Mouse (Mus musculus) yolk sac, embryonic 10.5 days (tissue): Measurements from ENCODE around the gene Synpo2.

Experiments used
- DNase-seq: peaks from one replicate; pipeline ENCODE4 v3.0.0-alpha.2; 2017; ENCODE audit warnings: low spot score

Gene Synpo2

GRCm38 (mm10) chr3:123204658-123205057 lies 31.3 kb downstream of the Synpo2 start:
- peak; percentile 3 for DNase-seq

DNA sequence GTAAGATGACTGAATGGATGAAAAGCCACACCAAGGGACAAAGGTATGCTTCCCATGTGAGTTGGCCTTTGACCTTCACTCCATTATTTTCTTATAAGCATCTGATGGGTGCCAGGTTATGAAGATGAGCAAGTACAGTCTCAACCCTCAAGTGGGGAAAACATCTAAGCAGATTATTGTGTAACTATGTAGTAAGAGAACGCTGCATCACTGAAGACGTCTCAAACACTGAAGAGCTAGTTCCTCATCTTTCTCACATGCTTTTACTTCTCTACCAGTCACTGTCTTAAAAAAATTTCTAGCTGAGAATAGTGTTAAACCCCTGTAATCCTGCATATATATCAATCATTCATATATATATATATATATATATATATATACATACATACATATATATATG lies 34.2 kb downstream of the Synpo2 start:
- DNase-seq, result no peak

- no peak for DNase-seq
These were observed 42.2 kb downstream of the Synpo2 start for GRCm38 (mm10) chr3:123193740-123194139.

DNA sequence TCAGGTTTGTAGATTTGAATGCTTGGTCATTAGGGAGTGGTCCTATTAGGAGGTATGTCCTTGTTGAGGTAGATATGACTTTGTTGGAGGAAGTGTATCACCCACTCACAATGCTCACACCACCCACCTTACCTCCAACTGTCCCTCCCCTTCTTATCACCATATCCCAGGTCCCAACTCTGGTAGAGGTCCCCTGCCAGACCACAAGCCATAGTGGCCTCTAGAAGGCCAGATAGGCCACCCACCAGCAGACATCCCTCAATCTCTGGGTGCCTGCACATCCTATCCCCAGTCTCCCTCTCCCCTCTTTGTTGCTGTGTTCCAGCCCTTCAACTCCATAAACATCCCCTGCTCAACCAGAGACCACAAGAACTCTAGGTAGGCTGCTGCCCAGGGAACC lies 44.3 kb downstream of the Synpo2 start:
- DNase-seq, result no peak

DNA sequence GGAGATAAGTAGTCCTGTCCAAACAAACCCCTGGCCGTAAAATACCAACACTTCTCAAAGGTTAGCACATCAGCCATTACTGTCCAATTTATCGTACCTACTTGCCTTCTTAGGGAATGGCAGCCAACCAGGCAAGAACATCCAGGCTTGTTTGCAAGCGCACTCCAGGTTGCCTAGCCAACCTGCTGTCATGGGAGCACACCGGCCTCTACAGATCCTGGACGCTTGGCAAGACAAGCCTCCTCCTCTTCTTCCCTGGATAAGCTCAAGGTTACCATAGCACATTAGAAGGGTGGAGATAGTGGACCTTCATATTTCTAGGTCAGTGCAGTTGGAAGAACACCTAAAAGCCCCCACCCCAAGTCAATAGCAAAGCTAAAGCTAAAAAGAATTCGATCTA lies 45.6 kb downstream of the Synpo2 start:
- DNase-seq, result no peak

DNA sequence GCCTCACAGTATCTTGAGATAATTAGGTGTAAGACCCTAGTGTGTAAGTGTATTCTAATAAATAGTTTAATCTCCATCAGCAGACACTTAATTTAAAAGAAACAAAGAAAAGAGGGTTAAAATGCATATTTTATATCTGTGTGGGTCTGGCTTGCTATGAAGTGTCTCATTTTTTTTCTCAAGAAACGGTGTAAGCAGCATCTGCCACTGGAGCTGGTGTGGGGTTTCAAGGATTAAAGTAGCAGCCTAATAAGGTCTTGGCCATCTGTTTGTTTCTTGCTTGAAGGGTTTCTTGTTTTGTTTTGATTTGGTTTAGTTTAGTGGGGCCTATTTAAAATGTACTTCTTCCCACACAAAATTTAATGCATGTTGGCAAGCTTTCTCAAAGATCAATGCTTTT lies 46.1 kb downstream of the Synpo2 start:
- no peak for DNase-seq

DNA sequence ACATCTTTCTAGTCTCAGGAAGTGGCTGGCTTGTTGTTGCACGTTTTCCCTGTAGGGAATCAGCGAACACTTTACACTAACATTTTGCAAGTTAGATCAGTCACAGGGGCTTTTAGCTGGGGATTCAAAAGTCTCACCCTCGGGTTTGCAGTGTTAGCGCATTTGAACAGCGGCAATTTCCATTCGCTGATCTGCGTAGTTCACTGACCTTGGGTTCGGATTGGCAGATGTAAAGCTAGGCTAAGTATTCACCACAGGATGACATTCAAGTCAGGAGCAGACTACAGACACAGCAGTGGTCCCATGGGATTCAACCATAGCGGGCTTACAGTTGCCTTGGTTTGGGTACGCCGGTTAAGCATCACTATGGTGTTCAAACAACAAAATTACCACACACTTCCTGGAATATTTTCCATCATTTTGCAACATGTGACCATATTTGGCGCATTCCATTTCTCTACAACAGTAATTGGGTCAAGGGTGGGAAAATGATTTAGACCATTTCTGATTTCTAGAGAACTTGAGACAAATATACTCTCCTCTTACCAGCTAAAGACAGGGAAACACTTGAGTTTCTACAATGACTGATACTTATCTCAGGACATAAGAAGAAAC lies 47.2 kb downstream of the Synpo2 start:
- DNase-seq, result no peak

DNA sequence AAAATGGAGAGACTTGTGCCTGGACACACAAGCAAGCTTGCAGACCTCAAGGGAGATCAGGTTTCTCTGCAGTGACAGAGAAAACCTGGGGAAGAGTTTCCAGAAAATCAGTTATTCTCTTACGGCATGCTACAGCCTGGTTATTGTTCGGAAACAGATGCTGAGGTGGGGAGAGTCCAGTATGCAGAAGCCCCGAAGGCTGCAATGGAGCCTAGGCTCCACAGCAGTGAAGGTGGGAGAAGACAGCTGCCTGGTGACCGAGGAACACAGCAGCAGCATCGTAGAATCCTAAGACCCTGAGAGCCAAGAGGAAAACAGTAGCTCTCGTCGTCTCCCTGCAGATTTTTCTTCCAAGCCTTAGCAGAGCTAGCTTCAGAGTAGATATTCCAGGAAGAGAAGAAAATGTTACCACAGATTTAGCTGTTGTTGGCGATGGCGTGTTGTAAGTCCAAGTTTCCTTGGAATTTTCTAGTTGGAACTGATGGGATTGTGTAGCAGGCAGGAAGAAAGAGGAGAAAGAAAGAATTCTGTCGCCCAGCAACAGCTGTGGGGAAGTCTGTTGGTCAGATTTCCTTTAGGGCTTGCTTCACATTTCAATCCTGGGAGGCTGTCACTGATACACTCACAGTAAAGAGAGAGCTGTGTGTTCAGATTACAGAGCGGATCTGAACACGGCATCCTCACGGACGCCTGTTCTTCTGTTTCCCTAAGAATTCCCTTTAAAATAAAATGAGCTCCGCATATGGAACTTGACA lies 48.4 kb downstream of the Synpo2 start:
- no peak for DNase-seq

DNA sequence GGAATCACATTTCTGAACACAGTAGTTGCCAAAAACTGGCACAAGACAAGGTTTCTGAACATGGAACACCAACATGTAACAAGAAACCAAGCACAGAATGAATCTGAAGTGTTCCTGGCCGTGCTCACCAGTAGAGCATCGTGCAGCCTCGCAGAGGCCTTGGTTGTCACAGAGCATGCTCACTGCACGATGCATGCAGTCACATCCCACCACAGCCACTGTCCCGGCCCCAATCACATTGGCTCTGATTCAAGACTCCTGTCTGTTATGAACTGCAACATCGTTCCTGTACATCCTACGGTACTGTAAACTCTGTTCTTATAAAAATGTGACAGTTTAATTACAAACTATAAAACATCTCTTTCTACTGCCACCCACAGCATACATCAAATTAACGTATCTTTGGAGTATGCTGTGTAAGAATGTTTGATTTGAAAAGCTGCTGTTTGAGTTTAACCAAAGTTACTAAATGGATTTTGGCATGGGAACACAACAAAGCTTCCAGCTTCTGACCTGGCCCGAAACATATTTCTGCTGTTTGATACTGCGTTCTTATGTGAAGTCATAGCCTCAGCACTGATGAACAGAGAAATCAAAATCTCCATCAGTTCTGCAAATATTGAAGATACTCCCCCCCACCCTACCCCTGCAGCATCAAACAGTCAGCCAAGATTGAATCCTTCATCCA lies 50.6 kb downstream of the Synpo2 start:
- DNase-seq, result no peak

- DNase-seq, result no peak
These were observed 51.7 kb downstream of the Synpo2 start for GRCm38 (mm10) chr3:123184281-123184680.

DNA sequence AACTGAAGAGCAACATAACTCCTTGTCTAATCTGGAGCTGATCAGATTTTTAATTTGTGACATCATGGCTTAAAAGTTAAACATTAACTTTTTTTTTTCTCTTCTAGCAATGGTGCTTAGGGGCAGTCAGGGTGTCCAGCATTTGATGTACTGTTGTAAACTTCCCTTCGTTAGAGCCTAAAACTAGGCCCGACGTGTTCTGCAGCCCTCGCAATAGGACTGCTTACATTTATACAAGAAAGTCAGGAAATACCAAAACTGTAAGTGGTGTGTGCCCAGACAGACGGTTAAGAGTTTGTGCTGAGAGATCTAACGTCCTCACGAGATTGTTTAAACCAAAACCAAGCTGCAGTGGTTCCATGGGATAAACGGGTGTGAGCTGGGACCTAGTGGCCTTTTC lies 56.4 kb downstream of the Synpo2 start:
- no peak for DNase-seq

GRCm38 (mm10) chr3:123179041-123179440 lies 56.9 kb downstream of the Synpo2 start:
- no peak for DNase-seq

DNA sequence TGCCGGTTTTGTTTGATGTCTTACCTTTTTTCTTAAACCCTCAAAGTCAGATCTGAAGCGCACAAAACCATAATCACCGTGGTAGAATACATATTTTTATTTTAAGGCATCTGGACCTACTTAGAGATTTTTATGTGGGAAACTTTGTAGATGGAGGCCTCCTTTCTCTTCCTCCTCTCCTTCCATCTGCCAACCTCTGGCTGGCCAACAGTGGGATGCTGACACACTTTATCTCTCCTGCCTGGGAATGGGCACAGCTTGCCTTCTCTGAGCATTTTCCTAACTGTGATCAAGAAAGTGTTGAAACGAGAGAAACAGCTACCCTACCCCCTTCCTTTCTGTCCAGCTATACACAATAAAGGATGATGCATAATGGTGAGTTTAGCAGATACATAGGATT lies 57.5 kb downstream of the Synpo2 start:
- DNase-seq, result no peak

DNA sequence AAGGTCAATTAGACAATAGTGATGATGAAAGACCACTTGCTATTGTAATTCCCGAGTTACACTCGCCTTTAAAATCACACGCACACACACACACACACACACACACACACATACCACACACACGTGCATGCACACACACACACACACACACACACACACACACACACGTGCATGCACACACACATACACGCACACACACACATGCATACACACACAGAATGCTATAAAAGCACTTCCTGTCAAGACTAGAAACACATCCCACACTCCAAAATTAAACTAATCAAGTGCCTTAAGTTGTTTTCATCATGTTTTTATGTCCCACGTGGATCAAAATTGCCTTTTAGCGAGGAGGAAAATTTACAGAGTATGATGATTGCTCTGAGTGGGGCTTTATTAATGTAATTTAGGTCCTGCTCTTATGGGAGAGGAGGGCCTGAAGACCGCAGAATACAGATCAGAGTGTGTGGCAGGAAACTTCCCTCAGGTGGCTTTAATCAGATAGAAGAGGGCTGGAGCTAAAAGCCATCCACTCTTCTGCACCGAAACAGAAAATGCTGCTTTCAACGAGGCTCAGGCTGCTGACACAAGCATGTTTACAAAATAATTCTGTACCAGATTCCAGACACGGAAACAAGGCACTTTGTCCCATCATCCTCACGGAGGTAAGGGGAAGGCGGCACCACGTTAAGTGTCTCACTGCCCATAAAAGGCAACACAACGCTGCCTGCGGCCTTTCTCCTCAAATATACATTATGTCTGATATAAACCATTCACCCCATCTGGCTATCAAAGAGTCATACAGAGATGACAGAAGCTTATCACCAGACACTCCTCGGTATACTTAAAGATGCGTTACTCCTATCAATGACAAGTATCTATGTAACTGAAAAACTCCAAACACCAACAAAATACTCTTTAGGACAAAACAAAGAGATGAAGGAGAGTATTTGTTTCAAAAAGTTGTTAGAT lies 59.3 kb downstream of the Synpo2 start:
- DNase-seq, result no peak

- no peak for DNase-seq
These were observed 60.8 kb downstream of the Synpo2 start for GRCm38 (mm10) chr3:123175142-123175541.

GRCm38 (mm10) chr3:123174379-123174697 lies 61.6 kb downstream of the Synpo2 start:
- DNase-seq, result no peak

DNA sequence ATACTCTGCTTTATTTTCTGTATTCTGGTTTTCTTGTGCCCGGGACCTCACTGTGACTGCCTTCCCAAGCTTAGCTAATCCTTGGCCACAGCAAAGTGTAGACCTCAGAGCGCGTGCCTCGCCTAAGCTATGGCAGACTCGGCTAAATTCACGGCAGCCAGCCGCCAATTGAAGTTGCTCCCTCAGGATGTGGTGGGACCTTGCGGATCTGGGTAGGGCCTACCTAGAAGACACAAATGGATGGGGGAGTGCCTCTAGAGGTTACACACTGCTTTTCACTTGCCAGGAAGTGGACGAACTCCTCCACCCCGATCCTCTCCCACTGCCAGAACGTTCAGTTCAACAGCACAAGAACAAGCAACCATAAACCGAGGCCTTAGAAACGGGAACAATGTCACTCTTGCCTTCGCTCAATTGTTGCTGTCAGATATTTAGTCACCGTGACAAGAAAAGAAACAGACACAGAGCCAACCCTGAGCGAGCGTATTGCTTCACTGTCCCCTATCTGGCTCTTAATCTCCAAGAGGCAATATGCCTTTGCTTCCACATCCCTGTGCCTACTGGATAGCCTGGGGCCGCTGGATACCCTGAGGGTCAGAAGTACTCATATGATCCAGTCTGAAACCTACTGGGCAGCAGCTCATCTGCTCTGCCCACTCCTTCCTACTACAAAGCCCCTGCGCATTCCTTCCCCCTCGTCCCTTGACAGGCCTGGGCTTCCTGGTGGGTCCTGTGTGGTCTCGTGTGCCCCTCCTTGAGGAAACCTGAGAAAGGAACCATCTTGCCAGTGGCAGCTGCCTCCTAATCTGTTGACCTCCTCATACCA lies 62.2 kb downstream of the Synpo2 start:
- no peak for DNase-seq

DNA sequence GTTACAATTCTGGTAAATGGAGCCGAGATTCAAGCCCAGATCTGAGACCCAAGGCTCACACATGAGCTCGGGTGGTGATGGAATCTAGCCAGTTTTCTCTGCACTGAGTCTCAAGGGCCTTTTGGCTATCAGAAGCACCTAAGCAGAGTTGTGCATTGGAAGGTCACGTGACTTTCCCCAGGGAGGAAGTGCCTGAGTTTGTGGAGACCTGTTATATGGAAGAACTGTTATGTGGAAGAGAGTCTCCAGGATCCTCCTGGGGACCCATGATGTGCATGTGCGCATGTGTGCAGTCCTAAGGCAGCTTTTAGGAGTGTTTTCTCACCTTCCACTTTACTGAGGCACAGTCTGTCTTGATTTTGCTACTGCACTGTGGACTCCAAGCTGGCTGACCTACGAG lies 63.8 kb downstream of the Synpo2 start:
- no peak for DNase-seq

GRCm38 (mm10) chr3:123169398-123169797 lies 66.6 kb downstream of the Synpo2 start:
- DNase-seq, result no peak

- DNase-seq, result peak; percentile 42
These were observed 67.1 kb downstream of the Synpo2 start for GRCm38 (mm10) chr3:123168815-123169214.

GRCm38 (mm10) chr3:123166450-123166849 lies 69.5 kb downstream of the Synpo2 start:
- no peak for DNase-seq
